Mouse (Mus musculus): ENCODE measurements around the gene Tmem259. TPM values are rescaled to one million over a fixed set of nuclear protein-coding genes. Genes with fewer than 3 reads are reported as not detected.

Gene Tmem259
- polyA plus RNA-seq, 1 experiment: 102 TPM

- Histone ChIP-seq H3K36me3 (ENCODE audit: control insufficient read depth, insufficient read depth) (peaks cover 8% of the 10 kb centered on the region), H3K79me3 (ENCODE audit: low read depth) (peaks cover 49% of the 10 kb centered on the region), H3K27me3 (ENCODE audit: control insufficient read depth, insufficient read depth, insufficient read length) (no peaks in the 10 kb centered on the region), H3K79me2 (ENCODE audit: control insufficient read depth, insufficient read depth) (peaks cover 59% of the 10 kb centered on the region), H3ac (ENCODE audit: control insufficient read depth, insufficient read length, low read depth) (peak overlapping the region; percentile 19), H3K4me3 (ENCODE audit: insufficient read depth, poor library complexity, severe bottlenecking) (peak overlapping the region; percentile 96)
- TF ChIP-seq CEBPB (IDR thresholded peaks at IDR 0.05; ENCODE audit: low read depth): no peak
- TF ChIP-seq USF1 (IDR thresholded peaks at IDR 0.05; ENCODE audit: low read depth): no peak
- no peak for TF ChIP-seq MAX (IDR thresholded peaks at IDR 0.05)
- no peak for TF ChIP-seq MYOD1 (IDR thresholded peaks at IDR 0.05; ENCODE audit: control insufficient read depth, insufficient read length, low read depth)
- no peak for TF ChIP-seq FOSL1 (IDR thresholded peaks at IDR 0.05; ENCODE audit: insufficient read depth, low read length, poor library complexity, severe bottlenecking)
- TF ChIP-seq CTCF (IDR thresholded peaks at IDR 0.05; ENCODE audit: control insufficient read depth, insufficient read depth, insufficient read length): no peak
- TF ChIP-seq MYOG (IDR thresholded peaks at IDR 0.05; ENCODE audit: control insufficient read depth, extremely low read depth, insufficient read length): no peak
Measured at GRCm38 (mm10) chr10:79986232-79986878, 2.2 kb upstream of the Tmem259 start.

DNA sequence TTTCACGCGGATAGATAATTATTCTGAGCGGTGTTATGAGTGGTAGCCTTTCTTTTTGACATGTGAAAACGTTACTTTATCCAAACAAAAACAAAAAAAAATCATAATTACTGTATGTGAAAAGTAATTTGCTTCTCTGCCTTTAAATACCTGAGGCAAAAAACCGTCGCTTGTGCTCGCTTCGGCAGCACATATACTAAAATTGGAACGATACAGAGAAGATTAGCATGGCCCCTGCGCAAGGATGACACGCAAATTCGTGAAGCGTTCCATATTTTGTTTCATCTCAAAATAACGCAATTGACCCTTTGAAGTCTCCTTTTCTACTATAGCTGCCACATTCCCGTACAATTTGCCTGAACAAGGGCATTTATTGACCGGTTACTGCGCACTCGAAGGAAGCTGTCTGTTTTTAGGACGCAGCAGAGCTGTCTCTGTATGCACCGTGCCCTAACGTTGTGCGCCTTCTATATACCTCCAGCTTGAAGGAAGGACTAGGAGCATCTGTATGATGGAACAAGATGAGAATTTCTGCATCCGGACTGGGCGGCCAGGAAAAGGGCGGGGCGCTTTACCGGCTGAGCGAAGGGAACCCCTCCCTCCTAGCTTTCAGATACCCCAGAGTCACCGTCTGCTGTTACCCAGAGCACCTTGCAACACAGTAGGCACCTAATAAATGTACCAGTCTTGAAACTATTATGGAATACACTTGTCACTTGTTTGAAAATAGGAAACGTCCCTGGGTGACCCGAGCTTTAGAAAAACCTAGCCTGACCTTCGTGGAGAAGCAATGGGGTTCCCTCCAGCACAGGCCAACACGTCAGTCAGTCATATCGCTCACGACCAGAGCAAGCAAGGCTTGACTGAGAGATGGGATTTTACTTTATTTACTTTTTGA, 1.5 kb upstream of the Tmem259 start:
- Histone ChIP-seq H3K4me3 (ENCODE audit: insufficient read depth, poor library complexity, severe bottlenecking) (peak overlapping the region; percentile 96), H3K36me3 (ENCODE audit: control insufficient read depth, insufficient read depth) (peaks cover 5% of the 10 kb centered on the region), H3K79me2 (ENCODE audit: control insufficient read depth, insufficient read depth) (peaks cover 59% of the 10 kb centered on the region), H3K79me3 (ENCODE audit: low read depth) (peaks cover 48% of the 10 kb centered on the region), H3ac (ENCODE audit: control insufficient read depth, insufficient read length, low read depth) (peak overlapping the region; percentile 19), H3K27me3 (ENCODE audit: control insufficient read depth, insufficient read depth, insufficient read length) (no peaks in the 10 kb centered on the region)
- TF ChIP-seq MYOD1 (IDR thresholded peaks at IDR 0.05; ENCODE audit: control insufficient read depth, insufficient read length, low read depth): no peak
- no peak for TF ChIP-seq FOSL1 (IDR thresholded peaks at IDR 0.05; ENCODE audit: insufficient read depth, low read length, poor library complexity, severe bottlenecking)
- no peak for TF ChIP-seq MYOG (IDR thresholded peaks at IDR 0.05; ENCODE audit: control insufficient read depth, extremely low read depth, insufficient read length)
- TF ChIP-seq MAX (IDR thresholded peaks at IDR 0.05): no peak
- no peak for TF ChIP-seq USF1 (IDR thresholded peaks at IDR 0.05; ENCODE audit: low read depth)
- TF ChIP-seq CTCF (IDR thresholded peaks at IDR 0.05; ENCODE audit: control insufficient read depth, insufficient read depth, insufficient read length): no peak
- no peak for TF ChIP-seq CEBPB (IDR thresholded peaks at IDR 0.05; ENCODE audit: low read depth)

GRCm38 (mm10) chr10:79984871-79985270, 741 bp upstream of the Tmem259 start:
- Histone ChIP-seq H3K36me3 (ENCODE audit: control insufficient read depth, insufficient read depth) (peaks cover 9% of the 10 kb centered on the region), H3ac (ENCODE audit: control insufficient read depth, insufficient read length, low read depth) (peak overlapping the region; percentile 6), H3K79me2 (ENCODE audit: control insufficient read depth, insufficient read depth) (peaks cover 59% of the 10 kb centered on the region), H3K4me3 (ENCODE audit: insufficient read depth, poor library complexity, severe bottlenecking) (peak overlapping the region; percentile 96), H3K79me3 (ENCODE audit: low read depth) (peaks cover 50% of the 10 kb centered on the region), H3K27me3 (ENCODE audit: control insufficient read depth, insufficient read depth, insufficient read length) (no peaks in the 10 kb centered on the region)
- no peak for TF ChIP-seq MYOD1 (IDR thresholded peaks at IDR 0.05; ENCODE audit: control insufficient read depth, insufficient read length, low read depth)
- peak; percentile 36 for TF ChIP-seq CEBPB (IDR thresholded peaks at IDR 0.05; ENCODE audit: low read depth)
- TF ChIP-seq MAX (IDR thresholded peaks at IDR 0.05): peak; percentile 60

DNA sequence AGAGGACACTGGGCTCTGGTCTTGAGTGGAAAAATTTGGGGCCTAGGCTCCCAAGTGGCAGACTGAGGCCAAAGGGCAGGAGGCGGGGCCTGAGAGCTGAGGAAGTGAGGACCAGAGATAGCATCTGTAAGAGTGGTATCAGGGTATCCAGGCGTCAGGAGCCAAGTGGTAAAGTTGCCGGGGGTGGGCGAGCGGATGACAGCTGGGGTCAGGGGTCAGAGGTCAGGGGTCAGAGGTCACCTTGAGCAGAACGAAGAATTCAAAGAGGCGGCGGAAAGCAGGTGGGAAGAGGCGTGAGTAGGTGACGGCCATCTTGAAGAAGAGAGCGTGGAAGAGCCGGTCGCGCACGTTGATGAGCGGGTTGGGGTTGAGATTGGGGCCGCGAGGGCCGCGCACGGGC, 460 bp downstream of the Tmem259 start:
- Histone ChIP-seq H3ac (ENCODE audit: control insufficient read depth, insufficient read length, low read depth) (peak overlapping the region; percentile 89), H3K79me2 (ENCODE audit: control insufficient read depth, insufficient read depth) (peaks cover 58% of the 10 kb centered on the region), H3K79me3 (ENCODE audit: low read depth) (peaks cover 40% of the 10 kb centered on the region), H3K27me3 (ENCODE audit: control insufficient read depth, insufficient read depth, insufficient read length) (no peaks in the 10 kb centered on the region), H3K4me3 (ENCODE audit: insufficient read depth, poor library complexity, severe bottlenecking) (peak overlapping the region; percentile 96), H3K36me3 (ENCODE audit: control insufficient read depth, insufficient read depth) (peaks cover 18% of the 10 kb centered on the region)
- no peak for TF ChIP-seq USF1 (IDR thresholded peaks at IDR 0.05; ENCODE audit: low read depth)
- no peak for TF ChIP-seq CEBPB (IDR thresholded peaks at IDR 0.05; ENCODE audit: low read depth)
- no peak for TF ChIP-seq MYOD1 (IDR thresholded peaks at IDR 0.05; ENCODE audit: control insufficient read depth, insufficient read length, low read depth)
- TF ChIP-seq MYOG (IDR thresholded peaks at IDR 0.05; ENCODE audit: control insufficient read depth, extremely low read depth, insufficient read length): no peak
- no peak for TF ChIP-seq CTCF (IDR thresholded peaks at IDR 0.05; ENCODE audit: control insufficient read depth, insufficient read depth, insufficient read length)
- no peak for TF ChIP-seq MAX (IDR thresholded peaks at IDR 0.05)
- TF ChIP-seq FOSL1 (IDR thresholded peaks at IDR 0.05; ENCODE audit: insufficient read depth, low read length, poor library complexity, severe bottlenecking): no peak

- Histone ChIP-seq H3K36me3 (ENCODE audit: control insufficient read depth, insufficient read depth) (peaks cover 18% of the 10 kb centered on the region), H3K27me3 (ENCODE audit: control insufficient read depth, insufficient read depth, insufficient read length) (no peaks in the 10 kb centered on the region), H3K79me3 (ENCODE audit: low read depth) (peaks cover 38% of the 10 kb centered on the region), H3ac (ENCODE audit: control insufficient read depth, insufficient read length, low read depth) (peak overlapping the region; percentile 89), H3K79me2 (ENCODE audit: control insufficient read depth, insufficient read depth) (peaks cover 54% of the 10 kb centered on the region), H3K4me3 (ENCODE audit: insufficient read depth, poor library complexity, severe bottlenecking) (peak overlapping the region; percentile 96)
- no peak for TF ChIP-seq MAX (IDR thresholded peaks at IDR 0.05)
- no peak for TF ChIP-seq FOSL1 (IDR thresholded peaks at IDR 0.05; ENCODE audit: insufficient read depth, low read length, poor library complexity, severe bottlenecking)
- no peak for TF ChIP-seq USF1 (IDR thresholded peaks at IDR 0.05; ENCODE audit: low read depth)
- no peak for TF ChIP-seq CTCF (IDR thresholded peaks at IDR 0.05; ENCODE audit: control insufficient read depth, insufficient read depth, insufficient read length)
- no peak for TF ChIP-seq MYOG (IDR thresholded peaks at IDR 0.05; ENCODE audit: control insufficient read depth, extremely low read depth, insufficient read length)
- no peak for TF ChIP-seq CEBPB (IDR thresholded peaks at IDR 0.05; ENCODE audit: low read depth)
Measured at GRCm38 (mm10) chr10:79983205-79983604, 925 bp downstream of the Tmem259 start.

Data from C2C12 (cell line).